Mouse (Mus musculus): ENCODE measurements around the gene Gramd2. TPM values are rescaled to one million over a fixed set of nuclear protein-coding genes. Genes with fewer than 3 reads are reported as not detected.

Gramd2 gene
- 6.5 and 8.2 TPM in 2 replicates for polyA plus RNA-seq (2012; rRNA removed)

DNA sequence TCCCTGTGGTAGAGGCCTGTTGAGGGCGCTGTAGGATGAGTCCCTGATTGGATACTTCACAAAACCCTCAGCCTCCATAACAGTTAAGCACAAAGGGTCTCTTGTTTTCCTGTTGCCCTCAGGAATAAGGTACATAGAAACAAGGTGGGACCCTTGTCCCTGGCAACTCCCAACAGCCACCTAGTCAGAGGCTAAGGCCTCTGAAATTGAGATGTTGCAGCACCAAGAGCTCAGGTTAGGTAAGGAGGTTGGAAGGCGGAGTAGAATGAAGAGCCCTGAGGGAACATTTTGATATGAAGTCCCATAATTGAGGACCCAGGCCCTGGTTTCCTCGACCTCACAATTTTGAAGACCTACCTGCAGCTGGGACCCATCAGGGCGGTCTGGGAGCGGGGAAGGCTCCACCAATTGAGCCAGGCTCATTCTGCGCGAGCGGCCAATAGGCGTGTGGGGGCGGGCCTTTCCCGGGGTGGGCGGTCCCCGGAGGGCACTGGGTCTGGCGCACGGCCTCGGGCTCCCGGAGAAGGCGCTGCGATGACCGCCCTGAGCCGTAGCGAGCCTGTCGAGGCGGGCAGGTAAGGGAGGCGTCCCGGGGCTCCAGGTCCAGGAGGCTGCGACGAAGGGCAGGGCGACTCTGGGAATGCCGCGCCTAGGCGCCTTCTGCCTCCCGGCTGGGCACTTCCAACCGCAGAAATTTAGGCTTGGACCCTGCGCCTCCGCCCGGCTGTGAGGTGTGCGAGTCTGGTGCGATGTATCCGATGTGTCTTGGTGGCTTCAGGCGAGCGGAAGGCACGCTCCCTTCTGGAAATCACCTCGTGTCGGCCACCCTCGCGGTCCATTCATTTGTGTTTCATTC, at the start of gene Gramd2:
TSS of gene Gramd2 (plus strand) at position 467 of the 856 bp plus-strand sequence.

DNA sequence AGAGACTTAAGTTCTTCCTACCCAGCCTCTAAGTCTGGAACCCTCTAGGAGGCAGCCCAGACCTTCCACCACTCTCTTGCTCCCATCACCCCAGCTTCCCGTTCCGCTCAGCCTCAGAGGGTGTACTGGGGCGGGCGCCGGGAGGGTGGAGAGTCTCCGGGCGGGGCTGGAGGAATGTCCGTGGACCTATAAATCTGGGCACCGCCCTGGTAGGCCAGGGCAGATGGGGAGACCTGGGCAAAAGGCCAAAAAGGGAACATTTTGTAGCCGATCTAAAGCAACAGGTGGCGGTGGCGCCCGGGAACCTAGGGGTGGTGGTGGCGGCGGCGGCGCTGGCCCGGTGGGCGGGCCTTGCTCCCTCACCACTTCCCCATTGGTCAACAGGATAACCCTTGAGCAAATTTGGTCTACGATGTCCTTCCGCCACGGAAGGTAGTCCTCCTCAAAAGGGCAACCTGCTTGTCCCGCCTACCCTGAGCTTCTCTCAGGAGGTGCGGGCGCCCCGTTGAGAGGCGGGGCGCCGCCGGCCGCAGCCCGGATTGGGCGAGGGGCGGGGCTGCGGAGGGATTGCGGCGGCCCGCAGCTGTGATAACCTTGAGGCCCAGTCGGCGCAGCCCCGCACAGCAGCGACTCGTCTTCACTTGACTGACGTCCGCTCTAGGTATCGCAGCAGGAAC, 23.8 kb upstream of the Gramd2 start, which contains the start of gene Pkm:
TSS of gene Pkm (plus strand) at position 411 of the 677 bp plus-strand sequence.

DNA sequence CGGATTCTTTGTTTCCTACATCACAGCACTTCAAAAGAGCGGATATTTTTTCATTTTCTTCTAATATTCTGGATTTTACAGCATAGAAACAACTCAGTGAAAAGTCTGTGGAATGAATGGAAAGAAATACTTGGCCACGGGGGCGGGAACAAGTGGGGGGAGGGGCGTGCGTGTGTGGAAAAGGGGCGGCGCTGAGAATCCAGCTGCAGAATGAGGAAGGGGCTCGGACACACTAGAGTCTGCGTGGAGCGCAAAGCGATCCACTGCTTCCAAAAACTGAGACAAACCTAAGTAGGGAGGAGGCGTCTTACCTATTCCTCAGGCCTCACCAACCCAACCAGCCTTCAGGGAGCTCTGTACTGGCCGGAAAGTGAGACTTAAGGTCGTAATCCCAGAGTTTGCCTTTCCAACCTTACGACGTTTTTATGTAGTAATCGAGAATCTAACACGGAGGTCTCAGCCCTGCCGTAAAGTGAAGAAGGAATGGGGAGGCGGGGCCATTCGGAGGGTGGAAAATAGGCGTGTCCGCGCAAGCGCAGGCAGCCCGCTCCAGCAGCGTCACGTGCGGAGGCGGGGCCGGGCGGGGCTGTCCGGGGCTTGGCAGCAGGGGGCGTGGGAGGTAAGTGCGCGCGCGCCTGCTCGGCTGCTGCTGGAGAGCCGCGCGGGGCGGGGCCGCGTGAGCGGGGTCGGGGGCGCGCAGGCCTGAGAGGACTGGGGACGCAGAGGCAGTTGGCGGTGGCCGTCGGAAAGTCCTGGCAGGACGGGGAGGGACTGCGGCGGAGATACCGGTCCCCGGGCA, 70.5 kb downstream of the Gramd2 start, which contains the start of the genes Senp8 and Myo9a:
TSS of gene Senp8 (minus strand) at position 444 of the 799 bp plus-strand sequence.
TSS of gene Myo9a (plus strand) at position 630 of the 799 bp plus-strand sequence.

Other genes with a start within 250 kb of the Gramd2 start
- 58.2 and 63.4 TPM in 2 replicates for gene Arih1, start 193.5 kb upstream of the Gramd2 start, polyA plus RNA-seq (2012; rRNA removed)
- gene Hexa, start 140.6 kb upstream of the Gramd2 start, polyA plus RNA-seq (2012; rRNA removed) = 43.7 and 51.0 TPM in 2 replicates
- 0.30 and 0.44 TPM in 2 replicates for gene Tmem202, start 140.3 kb upstream of the Gramd2 start, polyA plus RNA-seq (2012; rRNA removed)
- 18.2 and 20.7 TPM in 2 replicates for gene Celf6, start 102.2 kb upstream of the Gramd2 start, polyA plus RNA-seq (2012; rRNA removed)
- gene Parp6, start 62.9 kb upstream of the Gramd2 start, polyA plus RNA-seq (2012; rRNA removed) = 205 and 235 TPM in 2 replicates
- 1,122 and 1,323 TPM in 2 replicates for gene Pkm, start 23.8 kb upstream of the Gramd2 start, polyA plus RNA-seq (2012; rRNA removed)
- gene Senp8, start 70.6 kb downstream of the Gramd2 start, polyA plus RNA-seq (2012; rRNA removed) = 5.5 and 6.3 TPM in 2 replicates
- gene Myo9a, start 70.8 kb downstream of the Gramd2 start, polyA plus RNA-seq (2012; rRNA removed) = 19.1 and 20.6 TPM in 2 replicates